Mouse (Mus musculus) limb, embryonic 13.5 days (tissue): ENCODE data around the gene Rps21. TPM values are rescaled to one million over a fixed set of nuclear protein-coding genes. Genes with fewer than 3 reads are reported as not detected.
"Not testable (repeated sequence)": the region's sequence is repeated elsewhere in the genome, so short reads cannot be mapped to it uniquely, and the experiment has no call there.

ENCODE experiments used
- ATAC-seq: fragments of 200-750 bp; cut with Nextera tagmentation; 2 replicates; pipeline ENCODE4 v1.8.0; 2017; ENCODE audit warnings: low read depth, moderate number of reproducible peaks, moderate TSS enrichment; ENCODE audit not compliant: low FRiP score
- H3K27ac ChIP-seq: fragments of 300-500 bp; sonication (generic); 2 replicates; pipeline ENCODE4 v1.5.1; 2015; ENCODE audit warnings: inconsistent platforms, mild to moderate bottlenecking, moderate library complexity
- H3K27me3 ChIP-seq: fragments of 300-500 bp; sonication (generic); 2 replicates; pipeline ENCODE4 v1.6.1; 2015; ENCODE audit warnings: mild to moderate bottlenecking, inconsistent platforms
- H3K36me3 ChIP-seq: fragments of 300-500 bp; sonication (generic); 2 replicates; pipeline ENCODE4 v1.6.1; 2015; ENCODE audit warnings: inconsistent platforms, mild to moderate bottlenecking, moderate library complexity
- H3K4me1 ChIP-seq: fragments of 300-500 bp; sonication (generic); 2 replicates; pipeline ENCODE4 v1.6.1; 2015; ENCODE audit warnings: inconsistent platforms
- H3K4me2 ChIP-seq: fragments of 300-500 bp; sonication (generic); replicated peaks from 2 replicates; pipeline ENCODE4 v1.6.1; 2015; ENCODE audit warnings: inconsistent platforms, mild to moderate bottlenecking, moderate library complexity
- H3K4me3 ChIP-seq: fragments of 300-500 bp; sonication (generic); 2 replicates; pipeline ENCODE4 v1.5.1; 2015; ENCODE audit warnings: moderate library complexity, mild to moderate bottlenecking, inconsistent platforms
- H3K9ac ChIP-seq: fragments of 300-500 bp; sonication (generic); 2 replicates; pipeline ENCODE4 v1.6.1; 2015; ENCODE audit warnings: mild to moderate bottlenecking, inconsistent platforms
- H3K9me3 ChIP-seq: fragments of 300-500 bp; sonication (generic); 2 replicates; pipeline ENCODE4 v1.6.1; 2016; ENCODE audit warnings: inconsistent platforms
- WGBS: fragments of 180-500 bp; shearing (Covaris S2); methylation state at CpG from one replicate; pipeline ENCODE4 v1.1.7; 2015; 5-methylcytosine and 5-hydroxymethylcytosine counted together
- polyA plus RNA-seq: library from polyadenylated mRNA; unstranded; fragments of >200 nt; fragmentation: Nextera tagmentation; extraction: Ambion mirVana; gene quantifications from 2 replicates; pipeline ENCODE4 v1.2.1, GENCODE M21; 2015

Rps21 gene
- polyA plus RNA-seq, 1 experiment from 2014 or later: 572 TPM

- H3K36me3 ChIP-seq: no peaks in the 10 kb centered on the region
- H3K27me3 ChIP-seq: no peaks in the 10 kb centered on the region
- H3K9me3 ChIP-seq: no peaks in the 10 kb centered on the region
- 51% methylated on average over 3 of the region's 3 CpGs for WGBS
- no peak overlapping the region for H3K9ac ChIP-seq
- H3K4me3 ChIP-seq: no peak overlapping the region
- ATAC-seq: no peak
- no peak overlapping the region for H3K27ac ChIP-seq
- peaks cover 10% of the 10 kb centered on the region for H3K4me1 ChIP-seq
- no peak overlapping the region for H3K4me2 ChIP-seq
Observed at GRCm38 (mm10) chr2:180251838-180252237, 5.3 kb upstream of the Rps21 start.

GRCm38 (mm10) chr2:180254436-180255209, 2.6 kb upstream of the Rps21 start:
- no peak for ATAC-seq
- Histone ChIP-seq H3K4me3 (no peak overlapping the region), H3K9me3 (no peaks in the 10 kb centered on the region), H3K9ac (no peak overlapping the region), H3K36me3 (peaks cover 14% of the 10 kb centered on the region), H3K4me1 (peaks cover 22% of the 10 kb centered on the region), H3K4me2 (no peak overlapping the region), H3K27ac (no peak overlapping the region), H3K27me3 (no peaks in the 10 kb centered on the region)
- WGBS: 91% methylated on average over 5 of the region's 5 CpGs

GRCm38 (mm10) chr2:180255701-180256100, 1.5 kb upstream of the Rps21 start:
- ATAC-seq: no peak
- Histone ChIP-seq H3K4me1 (peaks cover 22% of the 10 kb centered on the region), H3K9ac (no peak overlapping the region), H3K27me3 (no peaks in the 10 kb centered on the region), H3K27ac (no peak overlapping the region), H3K36me3 (peaks cover 25% of the 10 kb centered on the region), H3K9me3 (no peaks in the 10 kb centered on the region), H3K4me2 (peak overlapping the region; percentile 90), H3K4me3 (peak overlapping the region; percentile 93; the same call in 1 of the 2 replicates)
- WGBS: 81% methylated on average over 9 of the region's 9 CpGs

- Histone ChIP-seq H3K4me1 (peaks cover 22% of the 10 kb centered on the region), H3K36me3 (peaks cover 32% of the 10 kb centered on the region), H3K4me3 (peak overlapping the region; percentile 93), H3K27me3 (no peaks in the 10 kb centered on the region), H3K27ac (peak overlapping the region; percentile 91), H3K9ac (peak overlapping the region; percentile 75), H3K4me2 (peak overlapping the region; percentile 90), H3K9me3 (no peaks in the 10 kb centered on the region)
- WGBS: 22% methylated on average over 26 of the region's 26 CpGs
- ATAC-seq: peak; percentile 49
Observed at GRCm38 (mm10) chr2:180256296-180257000, 729 bp upstream of the Rps21 start.

GRCm38 (mm10) chr2:180257963-180258865, 1.0 kb downstream of the Rps21 start:
- peak overlapping the region; percentile 93 for H3K4me3 ChIP-seq
- H3K4me2 ChIP-seq: peak overlapping the region; percentile 91
- H3K36me3 ChIP-seq: peaks cover 50% of the 10 kb centered on the region
- ATAC-seq: no peak
- H3K9ac ChIP-seq: peak overlapping the region; percentile 94
- H3K9me3 ChIP-seq: no peaks in the 10 kb centered on the region
- no peaks in the 10 kb centered on the region for H3K27me3 ChIP-seq
- peak overlapping the region; percentile 91; the same call in 1 of the 2 replicates for H3K27ac ChIP-seq
- peaks cover 22% of the 10 kb centered on the region for H3K4me1 ChIP-seq
- 48% methylated on average over 11 of the region's 11 CpGs for WGBS

- 82% methylated on average over 10 of the region's 10 CpGs for WGBS
- not testable (repeated sequence) for H3K4me3 ChIP-seq, H3K9me3 ChIP-seq, ATAC-seq, H3K27ac ChIP-seq, H3K27me3 ChIP-seq, H3K4me2 ChIP-seq, H3K9ac ChIP-seq
- Histone ChIP-seq H3K36me3 (peaks cover 58% of the 10 kb centered on the region), H3K4me1 (peaks cover 22% of the 10 kb centered on the region)
Observed at GRCm38 (mm10) chr2:180258951-180259484, 1.8 kb downstream of the Rps21 start.

GRCm38 (mm10) chr2:180259826-180260609, 2.8 kb downstream of the Rps21 start:
- not testable (repeated sequence) for H3K27ac ChIP-seq, H3K4me2 ChIP-seq, H3K27me3 ChIP-seq, H3K4me3 ChIP-seq, H3K9ac ChIP-seq, ATAC-seq, H3K9me3 ChIP-seq
- WGBS: 70% methylated on average over 17 of the region's 17 CpGs
- Histone ChIP-seq H3K4me1 (peaks cover 22% of the 10 kb centered on the region), H3K36me3 (peaks cover 68% of the 10 kb centered on the region)

GRCm38 (mm10) chr2:180260610-180261480, 3.7 kb downstream of the Rps21 start:
- Histone ChIP-seq H3K4me2 (no peak overlapping the region), H3K27ac (no peak overlapping the region), H3K36me3 (peaks cover 70% of the 10 kb centered on the region), H3K9ac (no peak overlapping the region), H3K4me1 (peaks cover 21% of the 10 kb centered on the region), H3K9me3 (no peaks in the 10 kb centered on the region), H3K4me3 (no peak overlapping the region), H3K27me3 (no peaks in the 10 kb centered on the region)
- WGBS: 49% methylated on average over 8 of the region's 8 CpGs
- ATAC-seq: no peak

- no peak overlapping the region for H3K27ac ChIP-seq
Observed at GRCm38 (mm10) chr2:180261901-180262300, 4.7 kb downstream of the Rps21 start.

GRCm38 (mm10) chr2:180262441-180262840, 5.3 kb downstream of the Rps21 start:
- ATAC-seq: no peak
- Histone ChIP-seq H3K27ac (no peak overlapping the region), H3K4me2 (no peak overlapping the region), H3K9ac (no peak overlapping the region), H3K9me3 (no peaks in the 10 kb centered on the region), H3K4me1 (peaks cover 13% of the 10 kb centered on the region), H3K4me3 (no peak overlapping the region), H3K27me3 (no peaks in the 10 kb centered on the region), H3K36me3 (peaks cover 86% of the 10 kb centered on the region)
- 75% methylated on average over 3 of the region's 3 CpGs for WGBS

More at GRCm38 (mm10) chr2:180261901-180262300, 4.7 kb downstream of the Rps21 start:
- Histone ChIP-seq H3K4me3 (no peak overlapping the region), H3K36me3 (peaks cover 81% of the 10 kb centered on the region), H3K27me3 (no peaks in the 10 kb centered on the region), H3K4me2 (no peak overlapping the region), H3K9ac (no peak overlapping the region), H3K9me3 (no peaks in the 10 kb centered on the region), H3K4me1 (peaks cover 13% of the 10 kb centered on the region)
- ATAC-seq: no peak
- WGBS: 92% methylated on average over 7 of the region's 7 CpGs
